23 mouse cellular contexts compared by ENCODE assay signal in the genomic region with DNA sequence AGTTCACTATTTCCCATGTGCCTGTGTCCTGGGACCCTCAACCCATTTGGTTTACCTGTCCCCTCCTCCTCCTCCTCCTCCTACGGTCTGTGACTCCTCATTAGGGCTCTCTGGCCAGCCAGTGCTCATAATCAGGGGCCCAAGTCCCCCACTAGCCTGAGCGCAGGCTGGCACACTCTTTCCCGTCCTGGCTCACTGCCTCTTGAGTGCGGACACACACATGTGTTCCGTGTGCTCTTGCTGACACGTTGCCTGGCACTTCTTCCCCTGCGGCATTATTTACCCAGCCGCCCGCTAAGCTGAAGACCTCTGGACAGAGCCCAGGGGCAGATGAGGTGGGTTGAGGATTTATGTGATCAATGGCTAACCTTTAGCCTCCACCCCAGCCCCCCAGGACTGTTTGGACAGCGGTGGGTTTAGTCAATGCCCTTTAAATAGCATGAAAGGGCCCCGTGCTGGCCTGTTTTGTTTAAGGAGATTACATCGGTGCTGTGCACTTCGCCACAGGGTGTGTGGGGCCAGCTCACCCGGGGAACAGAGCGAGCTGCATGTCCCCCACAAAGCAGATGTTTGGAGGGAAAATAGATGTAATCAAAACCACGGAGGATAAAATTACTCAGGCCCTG. TPM values are rescaled to one million over a fixed set of nuclear protein-coding genes. Genes with fewer than 3 reads are reported as not detected.
A peak's percentile ranks its signal among the peaks of the same experiment; 100 is the strongest.
DNase-seq lines count a peak whose midpoint lies in the region; ATAC-seq lines count a peak whose summit lies in the region.
"Had no signal": no experiment of that assay in that cellular context is flagged by ENCODE, and none has a peak within 500 bp of the region (broad histone marks: within the 10 kb centered on the region; RNA-seq: fewer than 3 reads in every experiment).

No protein-coding gene starts in this region.

- peaks cover 13% of the 10 kb centered on the region; the same call in 1 of the 2 replicates for H3K27me3 ChIP-seq in heart, embryonic 13.5 days (replicated peaks)
- H3K27me3 ChIP-seq in heart, embryonic 12.5 days (replicated peaks), result 0 out of 2 replicates have a peak, but pooled peaks cover 4% of the 10 kb centered on the region
- H3K27me3 ChIP-seq in embryonic facial prominence, embryonic 10.5 days (replicated peaks; ENCODE audit: low read depth, poor library complexity, severe bottlenecking), result peaks cover 77% of the 10 kb centered on the region
- H3K27me3 ChIP-seq in liver, embryonic 11.5 days (replicated peaks; ENCODE audit: control insufficient read depth, insufficient read depth, low read length), result no peaks in the 10 kb centered on the region
- peaks cover 80% of the 10 kb centered on the region for H3K27me3 ChIP-seq in midbrain, embryonic 13.5 days

- H3K4me3 ChIP-seq in heart, embryonic 13.5 days, result no peak overlapping the region
- no peak overlapping the region for H3K4me3 ChIP-seq in heart, embryonic 12.5 days
- peak overlapping the region; percentile 25; the same call in 1 of the 2 replicates for H3K4me3 ChIP-seq in embryonic facial prominence, embryonic 10.5 days
- no peak overlapping the region for H3K4me3 ChIP-seq in liver, embryonic 11.5 days (ENCODE audit: low read depth, low read length)
- no peak overlapping the region for H3K4me3 ChIP-seq in midbrain, embryonic 13.5 days (replicated peaks)
- H3K4me3 ChIP-seq: hindbrain, embryonic 12.5 days; neural tube, embryonic 13.5 days had no signal

- intact Hi-C loops in heart, postnatal 36 days (cut with DNase I), result loop anchor here (5.0 to 10.0 kb wide), 2 partner anchors 240 to 438 kb away; no protein-coding TSS in a partner anchor

- no peak for ATAC-seq in heart, embryonic 13.5 days (ENCODE audit: extremely low read depth, insufficient number of reproducible peaks, low FRiP score, low TSS enrichment)
- no peak for ATAC-seq in heart, embryonic 12.5 days (ENCODE audit: insufficient number of reproducible peaks, low FRiP score)
- peak; percentile 60 for ATAC-seq in liver, embryonic 11.5 days (replicated peaks; ENCODE audit: low FRiP score)
- peak; percentile 40 for ATAC-seq in midbrain, embryonic 13.5 days
- ATAC-seq: forebrain, embryonic 16.5 days; intestine, postnatal 0 days had no signal

- H3K9me3 ChIP-seq in heart, embryonic 13.5 days, result no peaks in the 10 kb centered on the region
- H3K9me3 ChIP-seq in heart, embryonic 12.5 days (replicated peaks), result no peaks in the 10 kb centered on the region
- H3K9me3 ChIP-seq in embryonic facial prominence, embryonic 10.5 days, result no peaks in the 10 kb centered on the region
- no peaks in the 10 kb centered on the region for H3K9me3 ChIP-seq in liver, embryonic 11.5 days (ENCODE audit: control insufficient read depth, low read length)
- H3K9me3 ChIP-seq in midbrain, embryonic 13.5 days, result peaks cover 4% of the 10 kb centered on the region; the same call in 1 of the 2 replicates
- H3K9me3 ChIP-seq: G1E; hindbrain, embryonic 12.5 days; neural tube, embryonic 13.5 days had no signal

- peaks cover 17% of the 10 kb centered on the region for H3K4me1 ChIP-seq in heart, embryonic 13.5 days
- H3K4me1 ChIP-seq in heart, embryonic 12.5 days (replicated peaks), result peaks cover 21% of the 10 kb centered on the region
- H3K4me1 ChIP-seq in embryonic facial prominence, embryonic 10.5 days, result peaks cover 60% of the 10 kb centered on the region
- no peaks in the 10 kb centered on the region for H3K4me1 ChIP-seq in liver, embryonic 11.5 days (replicated peaks; ENCODE audit: control insufficient read depth, insufficient read depth, low read length)
- H3K4me1 ChIP-seq in midbrain, embryonic 13.5 days (replicated peaks), result peaks cover 10% of the 10 kb centered on the region

- WGBS in heart, embryonic 13.5 days, result 45% methylated on average over 16 of the region's 16 CpGs
- 41% methylated on average over 16 of the region's 16 CpGs for WGBS in heart, embryonic 12.5 days
- WGBS in embryonic facial prominence, embryonic 10.5 days, result 12% methylated on average over 16 of the region's 16 CpGs
- WGBS in liver, embryonic 11.5 days, result 40% methylated on average over 16 of the region's 16 CpGs
- 5% methylated on average over 16 of the region's 16 CpGs for WGBS in midbrain, embryonic 13.5 days

- peak; percentile 38 for DNase-seq in embryonic facial prominence, embryonic 10.5 days (ENCODE audit: low spot score)
- no peak for DNase-seq in liver, embryonic 11.5 days (ENCODE audit: low spot score)
- DNase-seq in frontal cortex, postnatal 36 days (ENCODE audit: low spot score in 2 of 2), result no peak
- no peak for DNase-seq in heart, postnatal 36 days
- DNase-seq in kidney, postnatal 4 days, result no peak
- DNase-seq: adrenal gland, adult 2 months; cerebellum, adult 9-11 months; gastrocnemius, postnatal 10 days; kidney, postnatal 25 days; lung, adult 18-20 months; lung, postnatal 4 days; retina, postnatal 1 day had no signal

- no peak overlapping the region for H3K4me2 ChIP-seq in heart, embryonic 13.5 days
- H3K4me2 ChIP-seq in heart, embryonic 12.5 days, result no peak overlapping the region
- H3K4me2 ChIP-seq in liver, embryonic 11.5 days, result peak overlapping the region; percentile 31
- H3K4me2 ChIP-seq in midbrain, embryonic 13.5 days (replicated peaks), result peak overlapping the region; percentile 19; the same call in 1 of the 2 replicates
- H3K4me2 ChIP-seq: hindbrain, embryonic 12.5 days; neural tube, embryonic 13.5 days had no signal

- H3K27ac ChIP-seq in heart, embryonic 13.5 days (replicated peaks), result no peak overlapping the region
- no peak overlapping the region for H3K27ac ChIP-seq in heart, embryonic 12.5 days (ENCODE audit: poor library complexity, severe bottlenecking)
- peak overlapping the region; percentile 57 for H3K27ac ChIP-seq in embryonic facial prominence, embryonic 10.5 days (replicated peaks)
- H3K27ac ChIP-seq in liver, embryonic 11.5 days (ENCODE audit: low read depth, low read length), result peak overlapping the region; percentile 43; the same call in 1 of the 2 replicates
- H3K27ac ChIP-seq in midbrain, embryonic 13.5 days, result no peak overlapping the region
- H3K27ac ChIP-seq: hindbrain, embryonic 12.5 days; neural tube, embryonic 13.5 days had no signal

- peak overlapping the region; percentile 44; the same call in 1 of the 2 replicates for H3K9ac ChIP-seq in heart, embryonic 13.5 days
- no peak overlapping the region for H3K9ac ChIP-seq in heart, embryonic 12.5 days
- H3K9ac ChIP-seq in liver, embryonic 11.5 days (ENCODE audit: low read depth, low read length), result no peak overlapping the region
- H3K9ac ChIP-seq in midbrain, embryonic 13.5 days (replicated peaks), result no peak overlapping the region
- H3K9ac ChIP-seq: hindbrain, embryonic 12.5 days; neural tube, embryonic 13.5 days had no signal

- H3K36me3 ChIP-seq in heart, embryonic 13.5 days, result no peaks in the 10 kb centered on the region
- H3K36me3 ChIP-seq in heart, embryonic 12.5 days, result no peaks in the 10 kb centered on the region
- H3K36me3 ChIP-seq in embryonic facial prominence, embryonic 10.5 days (replicated peaks), result peaks cover 54% of the 10 kb centered on the region
- H3K36me3 ChIP-seq in liver, embryonic 11.5 days (ENCODE audit: control insufficient read depth, insufficient read depth, low read length), result no peaks in the 10 kb centered on the region
- no peaks in the 10 kb centered on the region for H3K36me3 ChIP-seq in midbrain, embryonic 13.5 days
- H3K36me3 ChIP-seq: G1E; hindbrain, embryonic 12.5 days; neural tube, embryonic 13.5 days had no signal

RNA-seq across cellular contexts. Expression of a gene that starts 20.2 kb away (rescaled TPM):
- polyA plus RNA-seq in heart, embryonic 13.5 days (2015; fragmentation: Nextera tagmentation; extraction: Ambion mirVana), result 0.09 and 0.16 TPM in 2 replicates
- 0.15 and 0.17 TPM in 2 replicates for polyA plus RNA-seq in heart, embryonic 12.5 days (2016; fragmentation: Nextera tagmentation; extraction: Ambion mirVana)
- 22.4 and 22.7 TPM in 2 replicates for polyA plus RNA-seq in embryonic facial prominence, embryonic 10.5 days (2016; fragmentation: Nextera tagmentation; extraction: Ambion mirVana)
- 0.97 and 1.7 TPM in 2 replicates for polyA plus RNA-seq in liver, embryonic 11.5 days (2014; fragmentation: Nextera tagmentation; extraction: Ambion mirVana)
- 0.63 and 0.74 TPM in 2 replicates for polyA plus RNA-seq in midbrain, embryonic 13.5 days (2015; fragmentation: Nextera tagmentation; extraction: Ambion mirVana)
- total RNA-seq in heart, postnatal 36 days (2021), result under 1 TPM; 0.19 to 0.22 TPM
- total RNA-seq: monocyte, adult 5-6 weeks had no signal
- polyA plus RNA-seq: G1E; intestine, postnatal 0 days; small intestine, adult 2 months; stomach, embryonic 14.5 days had no signal

Comparison
In these comparisons a context has a peak if more than half of its experiments do, and no peak if none do; other contexts are left out.
1. ATAC-seq: peak in liver, embryonic 11.5 days (single experiment) and midbrain, embryonic 13.5 days (single experiment); none in heart, embryonic 13.5 days (single experiment) and heart, embryonic 12.5 days (single experiment).
2. H3K27ac ChIP-seq: peak in embryonic facial prominence, embryonic 10.5 days (single experiment) and liver, embryonic 11.5 days (single experiment); none in heart, embryonic 13.5 days (single experiment), heart, embryonic 12.5 days (single experiment) and midbrain, embryonic 13.5 days (single experiment).
3. H3K4me2 ChIP-seq: peak in liver, embryonic 11.5 days (single experiment) and midbrain, embryonic 13.5 days (single experiment); none in heart, embryonic 13.5 days (single experiment) and heart, embryonic 12.5 days (single experiment).